Mouse (Mus musculus) G1E (cell line): Measurements from ENCODE around the gene Znrf1. TPM values are rescaled to one million over a fixed set of nuclear protein-coding genes. Genes with fewer than 3 reads are reported as not detected.
A peak's percentile ranks its signal among the peaks of the same experiment; 100 is the strongest.

Experiments used
- ATAC-seq: 2 replicates; pipeline ENCODE4 v1.8.0; 2016; ENCODE audit warnings: mild to moderate bottlenecking; ENCODE audit not compliant: insufficient number of reproducible peaks, poor library complexity, low FRiP score, severe bottlenecking; ENCODE audit errors: extremely low read depth
- DNase-seq: peaks from one replicate; pipeline ENCODE4 v3.0.0; 2012; ENCODE audit warnings: low spot score
- H3K27me3 ChIP-seq: 2 replicates; pipeline ENCODE4 v1.6.1; 2012; ENCODE audit warnings: mild to moderate bottlenecking, low read length, inconsistent platforms; ENCODE audit not compliant: insufficient read depth
- H3K36me3 ChIP-seq: replicated peaks from 2 replicates; pipeline ENCODE3; 2012; ENCODE audit warnings: mild to moderate bottlenecking, inconsistent platforms
- H3K4me1 ChIP-seq: 2 replicates; pipeline ENCODE4 v1.6.1; 2012; ENCODE audit warnings: low read depth, low read length, inconsistent platforms, mixed read lengths; ENCODE audit not compliant: insufficient read depth
- H3K4me3 ChIP-seq: 2 replicates; pipeline ENCODE4 v1.5.1; 2012; ENCODE audit warnings: low read depth, mild to moderate bottlenecking, inconsistent platforms, low read length, moderate library complexity, mixed read lengths
- H3K9me3 ChIP-seq: replicated peaks from 2 replicates; pipeline ENCODE4 v1.6.1; 2012; ENCODE audit warnings: inconsistent platforms
- CTCF ChIP-seq: IDR thresholded peaks from 2 replicates; pipeline ENCODE4 v1.5.1; 2012; ENCODE audit warnings: low read depth, low read length, inconsistent platforms, mixed read lengths
- GATA1 ChIP-seq: IDR thresholded peaks from 2 replicates; pipeline ENCODE4 v1.6.1; 2012; ENCODE audit warnings: borderline replicate concordance, low read length, inconsistent platforms, mixed read lengths
- GATA2 ChIP-seq: IDR thresholded peaks from 2 replicates; pipeline ENCODE4 v1.6.1; 2012; ENCODE audit warnings: low read depth, low read length, inconsistent platforms, borderline replicate concordance
- POLR2AphosphoS5 ChIP-seq: IDR thresholded peaks from 2 replicates; pipeline ENCODE4 v1.6.1; 2012; ENCODE audit warnings: low read depth, low read length, inconsistent platforms; ENCODE audit not compliant: insufficient replicate concordance
- TAL1 ChIP-seq: conservative IDR thresholded peaks from 2 replicates; pipeline ENCODE4 v1.6.1; 2012; ENCODE audit warnings: low read depth, low read length, inconsistent platforms, mixed read lengths
- polyA plus RNA-seq: library from polyadenylated mRNA; stranded (reverse); fragments of >175 nt; gene quantifications from 2 replicates; pipeline ENCODE4 v1.2.3, GENCODE M21; 2012
- total RNA-seq, 2 experiments: library from RNA; stranded (forward) in 1 of 2; stranded (reverse) in 1 of 2; fragments of 200-1000 nt in 1 of 2; fragments of >200 nt in 1 of 2; fragmentation: Nextera tagmentation in 1 of 2; gene quantifications; 2 replicates each; pipeline ENCODE4 v1.2.3; 2014 to 2017

The Znrf1 gene
- total and polyA plus RNA-seq, 3 experiments, result 22.8 to 62.8 (median 47.6) TPM

GRCm38 (mm10) chr8:111595712-111596484 is 60.0 kb downstream of the Znrf1 start:
- Histone ChIP-seq H3K36me3 (peaks cover 39% of the 10 kb centered on the region), H3K27me3 (no peaks in the 10 kb centered on the region), H3K4me1 (peaks cover 80% of the 10 kb centered on the region), H3K4me3 (peak overlapping the region; percentile 58; the same call in 1 of the 2 replicates), H3K9me3 (no peaks in the 10 kb centered on the region)
- ATAC-seq (peak; percentile 92), DNase-seq (peak; percentile 79)
- TF ChIP-seq GATA2 (peak; percentile 92; the same call in 1 of the 2 replicates), CTCF (no peak), POLR2AphosphoS5 (no peak), TAL1 (peak; percentile 59)

DNA sequence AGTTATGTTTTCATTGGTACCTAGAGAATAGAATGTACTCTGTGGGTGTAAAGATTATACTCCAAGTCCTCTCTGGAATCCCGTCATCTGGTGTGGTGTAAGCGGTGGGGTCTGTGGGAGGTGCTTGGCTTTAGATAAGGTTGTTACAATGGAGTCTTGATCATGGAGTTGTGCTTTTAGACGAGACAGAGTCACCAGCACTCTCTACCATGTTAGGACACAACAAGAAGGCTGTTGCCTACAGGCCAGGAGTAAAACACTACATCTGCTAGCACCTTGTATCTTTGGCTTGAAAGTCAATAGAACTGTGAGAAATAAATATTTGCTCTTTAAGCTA is 60.6 kb downstream of the Znrf1 start:
- Histone ChIP-seq H3K27me3 (no peaks in the 10 kb centered on the region), H3K4me3 (no peak overlapping the region; the same call in 1 of the 2 replicates), H3K4me1 (peaks cover 78% of the 10 kb centered on the region), H3K9me3 (no peaks in the 10 kb centered on the region), H3K36me3 (peaks cover 38% of the 10 kb centered on the region)
- DNase-seq (no peak), ATAC-seq (no peak)
- no peak for TF ChIP-seq GATA1

- DNase-seq (no peak), ATAC-seq (no peak)
- TF ChIP-seq CTCF, result no peak
- H3K36me3 ChIP-seq, result peaks cover 36% of the 10 kb centered on the region
- H3K27me3 ChIP-seq, result no peaks in the 10 kb centered on the region
- peaks cover 77% of the 10 kb centered on the region for H3K4me1 ChIP-seq
- no peaks in the 10 kb centered on the region for H3K9me3 ChIP-seq
- H3K4me3 ChIP-seq, result no peak overlapping the region
These were observed 61.4 kb downstream of the Znrf1 start for GRCm38 (mm10) chr8:111597310-111597709.

GRCm38 (mm10) chr8:111599707-111600444 is 64.0 kb downstream of the Znrf1 start:
- Histone ChIP-seq H3K27me3 (no peaks in the 10 kb centered on the region), H3K4me3 (no peak overlapping the region), H3K4me1 (peaks cover 56% of the 10 kb centered on the region), H3K9me3 (no peaks in the 10 kb centered on the region), H3K36me3 (peaks cover 38% of the 10 kb centered on the region)
- no peak for ATAC-seq
- no peak for DNase-seq
- no peak for TF ChIP-seq POLR2AphosphoS5
- no peak for TF ChIP-seq TAL1
- no peak for TF ChIP-seq GATA2
- TF ChIP-seq CTCF, result no peak
- no peak for TF ChIP-seq GATA1

- Histone ChIP-seq H3K9me3 (no peaks in the 10 kb centered on the region), H3K4me1 (peaks cover 38% of the 10 kb centered on the region), H3K36me3 (peaks cover 55% of the 10 kb centered on the region), H3K4me3 (no peak overlapping the region), H3K27me3 (no peaks in the 10 kb centered on the region)
- ATAC-seq (no peak), DNase-seq (no peak)
- TF ChIP-seq TAL1, result no peak
- no peak for TF ChIP-seq POLR2AphosphoS5
- TF ChIP-seq GATA2, result no peak
- TF ChIP-seq CTCF, result no peak
- no peak for TF ChIP-seq GATA1
These were observed 66.2 kb downstream of the Znrf1 start for GRCm38 (mm10) chr8:111602050-111602449.

- DNase-seq (no peak), ATAC-seq (no peak)
- H3K4me1 ChIP-seq, result peaks cover 21% of the 10 kb centered on the region
- no peaks in the 10 kb centered on the region for H3K9me3 ChIP-seq
- no peak overlapping the region for H3K4me3 ChIP-seq
- TF ChIP-seq CTCF, result no peak
- TF ChIP-seq GATA2, result no peak
- TF ChIP-seq POLR2AphosphoS5, result no peak
- TF ChIP-seq GATA1, result no peak
- TF ChIP-seq TAL1, result no peak
- H3K27me3 ChIP-seq, result no peaks in the 10 kb centered on the region
- peaks cover 69% of the 10 kb centered on the region for H3K36me3 ChIP-seq
These were observed 69.1 kb downstream of the Znrf1 start for GRCm38 (mm10) chr8:111604986-111605385.
